Mouse (Mus musculus): ENCODE measurements around the gene Ncam1. TPM values are rescaled to one million over a fixed set of nuclear protein-coding genes. Genes with fewer than 3 reads are reported as not detected.

Ncam1 gene
- polyA plus RNA-seq, 1 experiment from 2014 or later, result 28.2 TPM

GRCm38 (mm10) chr9:49606717-49607116, 192.0 kb downstream of the Ncam1 start:
- 23% methylated on average over 2 of the region's 2 CpGs for WGBS
- Histone ChIP-seq H3K9me3 (no peaks in the 10 kb centered on the region), H3K4me3 (no peak overlapping the region), H3K27me3 (no peaks in the 10 kb centered on the region), H3K27ac (no peak overlapping the region), H3K4me1 (no peaks in the 10 kb centered on the region), H3K36me3 (no peaks in the 10 kb centered on the region), H3K4me2 (no peak overlapping the region), H3K9ac (no peak overlapping the region)
- ATAC-seq (ENCODE audit: borderline replicate concordance, extremely low read depth, low FRiP score, low TSS enrichment), result no peak

GRCm38 (mm10) chr9:49606317-49606716, 192.4 kb downstream of the Ncam1 start:
- H3K36me3 ChIP-seq, result no peaks in the 10 kb centered on the region
- no peak overlapping the region for H3K4me2 ChIP-seq
- no peak overlapping the region for H3K4me3 ChIP-seq
- no peak overlapping the region for H3K9ac ChIP-seq
- no peaks in the 10 kb centered on the region for H3K27me3 ChIP-seq
- no peak overlapping the region for H3K27ac ChIP-seq
- ATAC-seq (ENCODE audit: borderline replicate concordance, extremely low read depth, low FRiP score, low TSS enrichment), result no peak
- H3K9me3 ChIP-seq, result no peaks in the 10 kb centered on the region
- WGBS, result 42% methylated on average over 5 of the region's 5 CpGs
- H3K4me1 ChIP-seq, result no peaks in the 10 kb centered on the region

GRCm38 (mm10) chr9:49605791-49606190, 192.9 kb downstream of the Ncam1 start:
- ATAC-seq (ENCODE audit: borderline replicate concordance, extremely low read depth, low FRiP score, low TSS enrichment), result no peak
- WGBS, result 39% methylated on average over 4 of the region's 4 CpGs
- Histone ChIP-seq H3K27ac (no peak overlapping the region), H3K4me1 (no peaks in the 10 kb centered on the region), H3K4me3 (no peak overlapping the region), H3K9me3 (no peaks in the 10 kb centered on the region), H3K9ac (no peak overlapping the region), H3K4me2 (no peak overlapping the region), H3K27me3 (no peaks in the 10 kb centered on the region), H3K36me3 (no peaks in the 10 kb centered on the region)

GRCm38 (mm10) chr9:49605351-49605750, 193.4 kb downstream of the Ncam1 start:
- Histone ChIP-seq H3K27me3 (no peaks in the 10 kb centered on the region), H3K9ac (no peak overlapping the region), H3K4me3 (no peak overlapping the region), H3K36me3 (no peaks in the 10 kb centered on the region), H3K27ac (no peak overlapping the region), H3K4me1 (no peaks in the 10 kb centered on the region), H3K9me3 (no peaks in the 10 kb centered on the region), H3K4me2 (no peak overlapping the region)
- ATAC-seq (ENCODE audit: borderline replicate concordance, extremely low read depth, low FRiP score, low TSS enrichment), result no peak
- WGBS, result 90% methylated on average over 3 of the region's 3 CpGs

DNA sequence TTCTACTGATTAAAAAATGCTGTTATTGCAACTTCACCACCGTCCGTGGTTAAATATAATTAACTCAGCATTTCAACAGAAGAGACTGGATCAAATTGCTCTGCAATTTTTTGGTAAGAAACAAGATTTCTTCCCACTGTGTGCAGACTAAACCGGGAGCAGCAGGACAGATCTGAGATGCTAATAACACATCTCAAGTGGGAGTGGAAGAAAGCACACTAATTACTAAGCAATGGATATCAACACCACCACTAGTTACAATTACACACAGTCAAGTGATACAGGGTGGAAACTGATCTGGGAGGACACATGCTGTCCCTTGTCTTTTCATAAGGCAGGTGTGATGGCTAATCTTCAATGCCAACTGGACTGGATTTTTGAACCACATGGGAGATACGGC, 197.5 kb downstream of the Ncam1 start:
- no peak overlapping the region for H3K27ac ChIP-seq
- no peaks in the 10 kb centered on the region for H3K9me3 ChIP-seq
- 67% methylated on average over 4 of the region's 4 CpGs for WGBS
- H3K4me3 ChIP-seq, result no peak overlapping the region
- ATAC-seq (ENCODE audit: borderline replicate concordance, extremely low read depth, low FRiP score, low TSS enrichment), result no peak
- no peak overlapping the region for H3K9ac ChIP-seq
- no peaks in the 10 kb centered on the region for H3K4me1 ChIP-seq
- no peak overlapping the region for H3K4me2 ChIP-seq
- no peaks in the 10 kb centered on the region for H3K36me3 ChIP-seq
- no peaks in the 10 kb centered on the region for H3K27me3 ChIP-seq

GRCm38 (mm10) chr9:49595635-49596348, 202.9 kb downstream of the Ncam1 start:
- Histone ChIP-seq H3K4me2 (no peak overlapping the region), H3K9me3 (no peaks in the 10 kb centered on the region), H3K27ac (no peak overlapping the region), H3K4me3 (no peak overlapping the region), H3K9ac (no peak overlapping the region), H3K4me1 (peaks cover 13% of the 10 kb centered on the region), H3K27me3 (no peaks in the 10 kb centered on the region), H3K36me3 (no peaks in the 10 kb centered on the region)
- ATAC-seq (ENCODE audit: borderline replicate concordance, extremely low read depth, low FRiP score, low TSS enrichment), result no peak
- 56% methylated on average over 11 of the region's 11 CpGs for WGBS

- Histone ChIP-seq H3K27me3 (no peaks in the 10 kb centered on the region), H3K36me3 (no peaks in the 10 kb centered on the region), H3K4me3 (no peak overlapping the region), H3K4me1 (peaks cover 13% of the 10 kb centered on the region), H3K9ac (no peak overlapping the region), H3K9me3 (no peaks in the 10 kb centered on the region), H3K27ac (no peak overlapping the region), H3K4me2 (no peak overlapping the region)
- WGBS, result 29% methylated on average over 7 of the region's 7 CpGs
- no peak for ATAC-seq (ENCODE audit: borderline replicate concordance, extremely low read depth, low FRiP score, low TSS enrichment)
These were observed 203.7 kb downstream of the Ncam1 start for GRCm38 (mm10) chr9:49594876-49595634.

DNA sequence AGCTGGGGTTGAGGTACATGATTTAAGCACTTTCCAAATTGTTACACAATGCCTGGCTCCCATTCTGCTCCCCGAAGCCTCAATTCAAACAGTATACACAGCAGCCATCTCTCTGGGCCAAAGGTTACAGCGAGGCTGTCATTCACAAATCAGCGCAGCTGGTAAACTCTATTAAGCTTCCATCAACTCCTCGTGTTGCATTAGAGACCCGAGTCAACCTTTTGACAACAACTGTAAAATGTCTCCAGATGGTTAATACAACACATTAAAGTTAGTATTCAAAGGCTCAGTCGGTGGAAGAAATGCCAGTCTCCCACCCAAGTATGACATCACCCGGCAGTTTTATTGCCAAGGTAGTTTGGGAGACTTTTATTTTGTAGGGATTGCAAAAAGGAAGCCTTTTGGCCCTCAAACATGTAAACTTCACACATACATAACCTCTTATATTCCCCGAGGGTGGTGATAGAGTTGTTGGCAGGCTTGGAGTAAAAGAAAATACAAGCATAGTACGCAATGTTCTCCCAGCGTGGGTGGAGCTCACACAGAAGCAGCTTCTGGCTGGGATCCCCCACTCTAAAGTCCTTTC, 204.7 kb downstream of the Ncam1 start:
- Histone ChIP-seq H3K36me3 (no peaks in the 10 kb centered on the region), H3K9me3 (no peaks in the 10 kb centered on the region), H3K27me3 (no peaks in the 10 kb centered on the region), H3K9ac (no peak overlapping the region), H3K27ac (no peak overlapping the region), H3K4me2 (no peak overlapping the region), H3K4me1 (peaks cover 13% of the 10 kb centered on the region), H3K4me3 (no peak overlapping the region)
- ATAC-seq (ENCODE audit: borderline replicate concordance, extremely low read depth, low FRiP score, low TSS enrichment), result no peak
- 41% methylated on average over 10 of the region's 10 CpGs for WGBS

DNA sequence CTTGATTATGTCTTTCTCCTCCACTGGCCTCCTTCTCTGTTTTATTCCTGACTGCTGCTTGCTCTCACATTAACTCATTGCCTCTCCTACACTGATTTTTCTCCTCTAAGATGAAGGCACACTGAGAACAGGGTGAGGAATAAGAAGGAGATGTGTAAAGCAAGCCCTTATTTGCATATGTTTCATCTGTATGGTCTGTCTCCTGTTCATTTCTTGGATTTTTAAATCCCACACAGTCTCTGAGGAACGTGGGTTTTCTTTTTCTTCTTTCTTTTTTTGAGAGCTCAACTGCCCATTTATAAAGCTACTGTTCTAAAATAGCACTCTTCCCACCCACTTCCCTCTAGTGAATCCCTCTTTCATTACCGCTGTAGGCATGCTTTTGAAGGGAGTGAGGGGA, 206.7 kb downstream of the Ncam1 start:
- H3K4me3 ChIP-seq, result no peak overlapping the region
- no peak overlapping the region for H3K27ac ChIP-seq
- H3K4me1 ChIP-seq, result peaks cover 13% of the 10 kb centered on the region
- H3K27me3 ChIP-seq, result no peaks in the 10 kb centered on the region
- no peak for ATAC-seq (ENCODE audit: borderline replicate concordance, extremely low read depth, low FRiP score, low TSS enrichment)
- H3K9me3 ChIP-seq, result no peaks in the 10 kb centered on the region
- no peaks in the 10 kb centered on the region for H3K36me3 ChIP-seq
- H3K4me2 ChIP-seq, result no peak overlapping the region
- 58% methylated on average over 2 of the region's 2 CpGs for WGBS
- no peak overlapping the region for H3K9ac ChIP-seq

DNA sequence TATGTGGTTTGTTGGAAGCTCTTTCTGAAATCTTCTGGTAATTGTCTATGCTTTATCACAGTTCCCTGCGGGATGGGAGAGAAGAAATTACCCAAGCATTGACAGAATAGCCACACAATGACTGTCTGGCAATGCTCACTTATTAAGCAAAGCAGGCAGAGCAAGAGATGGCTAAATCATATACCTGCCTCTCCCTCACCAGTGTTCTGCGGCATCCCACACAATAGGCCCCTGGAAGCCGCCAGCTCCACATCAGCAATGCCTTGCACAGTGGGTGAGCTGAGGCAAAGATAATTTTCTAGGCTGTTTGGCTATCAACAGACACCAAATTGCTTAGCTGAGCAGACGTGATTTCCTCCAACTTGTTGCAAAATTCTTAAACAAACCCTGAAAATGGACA, 208.5 kb downstream of the Ncam1 start:
- 53% methylated on average over 4 of the region's 4 CpGs for WGBS
- Histone ChIP-seq H3K36me3 (no peaks in the 10 kb centered on the region), H3K27ac (no peak overlapping the region), H3K4me2 (no peak overlapping the region), H3K9me3 (no peaks in the 10 kb centered on the region), H3K9ac (no peak overlapping the region), H3K27me3 (no peaks in the 10 kb centered on the region), H3K4me3 (no peak overlapping the region), H3K4me1 (peaks cover 13% of the 10 kb centered on the region)
- no peak for ATAC-seq (ENCODE audit: borderline replicate concordance, extremely low read depth, low FRiP score, low TSS enrichment)

- 89% methylated on average over 4 of the region's 4 CpGs for WGBS
- H3K4me2 ChIP-seq, result no peak overlapping the region
- no peak for ATAC-seq (ENCODE audit: borderline replicate concordance, extremely low read depth, low FRiP score, low TSS enrichment)
These were observed 221.6 kb downstream of the Ncam1 start for GRCm38 (mm10) chr9:49577136-49577535.

More at GRCm38 (mm10) chr9:49577136-49577535, 221.6 kb downstream of the Ncam1 start:
- Histone ChIP-seq H3K9me3 (no peaks in the 10 kb centered on the region), H3K9ac (no peak overlapping the region), H3K36me3 (no peaks in the 10 kb centered on the region), H3K4me1 (0 out of 2 replicates have a peak, but pooled peaks cover 8% of the 10 kb centered on the region), H3K27me3 (no peaks in the 10 kb centered on the region), H3K27ac (no peak overlapping the region), H3K4me3 (no peak overlapping the region)

All from lung, embryonic 15.5 days (tissue).